Mouse (Mus musculus): ENCODE data around the gene Ppp2r5b. TPM values are rescaled to one million over a fixed set of nuclear protein-coding genes. Genes with fewer than 3 reads are reported as not detected.
A peak's percentile ranks its signal among the peaks of the same experiment; 100 is the strongest.

The Ppp2r5b gene
- polyA plus RNA-seq (2012; rRNA removed), result 32.1 and 36.5 TPM in 2 replicates

- H3K27ac ChIP-seq (ENCODE audit: insufficient read depth, low read depth, low read length), result peak within 1 kb of the TSS; percentile 99
- peak within 1 kb of the TSS; percentile 74 for H3K4me3 ChIP-seq (ENCODE audit: insufficient read depth, low read depth, low read length)
- WGBS, result 3% methylated on average over 48 of the region's 48 CpGs
- peak; percentile 97 for DNase-seq
- H3K36me3 ChIP-seq (ENCODE audit: control insufficient read depth, insufficient read depth, low read length), result no peaks in the 10 kb centered on the region
- H3K27me3 ChIP-seq (replicated peaks; ENCODE audit: control insufficient read depth, insufficient read depth, low read length), result no peaks in the 10 kb centered on the region
- TF ChIP-seq POLR2A (IDR thresholded peaks at IDR 0.05; ENCODE audit: low read depth, low read length) (no peak), CTCF (conservative IDR thresholded peaks at IDR 0.05; ENCODE audit: insufficient read depth, insufficient read length, low read depth, low read length) (peak; percentile 36; the same call in 1 of the 2 replicates)
- no peaks in the 10 kb centered on the region for H3K4me1 ChIP-seq (ENCODE audit: control insufficient read depth, insufficient read depth, low read length)
Observed at GRCm38 (mm10) chr19:6235084-6236052, at the start of gene Ppp2r5b. TSS of gene Ppp2r5b (minus strand) at chr19:6235872.

GRCm38 (mm10) chr19:6285226-6285625, 49.6 kb upstream of the Ppp2r5b start:
- peaks cover 42% of the 10 kb centered on the region for H3K4me1 ChIP-seq (ENCODE audit: control insufficient read depth, insufficient read depth, low read length)
- TF ChIP-seq CTCF (conservative IDR thresholded peaks at IDR 0.05; ENCODE audit: insufficient read depth, insufficient read length, low read depth, low read length) (no peak), POLR2A (IDR thresholded peaks at IDR 0.05; ENCODE audit: low read depth, low read length) (no peak)
- H3K36me3 ChIP-seq (ENCODE audit: control insufficient read depth, insufficient read depth, low read length), result no peaks in the 10 kb centered on the region; the same call in 1 of the 2 replicates
- H3K4me3 ChIP-seq (ENCODE audit: insufficient read depth, low read depth, low read length), result no peak overlapping the region
- no peaks in the 10 kb centered on the region for H3K27me3 ChIP-seq (replicated peaks; ENCODE audit: control insufficient read depth, insufficient read depth, low read length)
- no peak for DNase-seq
- WGBS, result 61% methylated on average over 8 of the region's 8 CpGs
- H3K27ac ChIP-seq (ENCODE audit: insufficient read depth, low read depth, low read length), result peak overlapping the region; percentile 55

DNA sequence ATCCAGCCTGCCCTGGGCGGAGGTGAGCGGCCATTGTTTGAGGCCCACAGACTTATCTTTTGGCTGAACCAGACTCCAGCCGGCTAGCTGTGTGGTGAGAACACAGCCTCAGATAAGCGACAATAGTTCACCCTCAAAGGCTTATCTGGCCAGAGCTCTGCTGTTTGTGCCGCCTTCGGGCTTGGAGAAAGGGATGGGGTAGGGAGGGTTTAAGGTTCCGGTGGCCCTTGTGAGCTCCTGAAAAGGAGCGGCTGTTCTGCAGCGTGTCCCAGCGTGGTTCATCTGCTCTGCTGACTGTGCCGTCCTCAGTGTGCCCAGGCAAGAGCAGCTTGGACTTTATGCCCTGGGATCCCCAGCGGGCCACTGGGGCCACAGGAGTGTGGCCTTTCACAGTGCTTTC, 48.8 kb upstream of the Ppp2r5b start:
- peak overlapping the region; percentile 61 for H3K27ac ChIP-seq (ENCODE audit: insufficient read depth, low read depth, low read length)
- no peak overlapping the region for H3K4me3 ChIP-seq (ENCODE audit: insufficient read depth, low read depth, low read length)
- TF ChIP-seq CTCF (conservative IDR thresholded peaks at IDR 0.05; ENCODE audit: insufficient read depth, insufficient read length, low read depth, low read length) (no peak), POLR2A (IDR thresholded peaks at IDR 0.05; ENCODE audit: low read depth, low read length) (no peak)
- WGBS, result 75% methylated on average over 12 of the region's 12 CpGs
- no peaks in the 10 kb centered on the region for H3K27me3 ChIP-seq (replicated peaks; ENCODE audit: control insufficient read depth, insufficient read depth, low read length)
- H3K36me3 ChIP-seq (ENCODE audit: control insufficient read depth, insufficient read depth, low read length), result no peaks in the 10 kb centered on the region; the same call in 1 of the 2 replicates
- peaks cover 44% of the 10 kb centered on the region for H3K4me1 ChIP-seq (ENCODE audit: control insufficient read depth, insufficient read depth, low read length)
- DNase-seq, result peak; percentile 82

DNA sequence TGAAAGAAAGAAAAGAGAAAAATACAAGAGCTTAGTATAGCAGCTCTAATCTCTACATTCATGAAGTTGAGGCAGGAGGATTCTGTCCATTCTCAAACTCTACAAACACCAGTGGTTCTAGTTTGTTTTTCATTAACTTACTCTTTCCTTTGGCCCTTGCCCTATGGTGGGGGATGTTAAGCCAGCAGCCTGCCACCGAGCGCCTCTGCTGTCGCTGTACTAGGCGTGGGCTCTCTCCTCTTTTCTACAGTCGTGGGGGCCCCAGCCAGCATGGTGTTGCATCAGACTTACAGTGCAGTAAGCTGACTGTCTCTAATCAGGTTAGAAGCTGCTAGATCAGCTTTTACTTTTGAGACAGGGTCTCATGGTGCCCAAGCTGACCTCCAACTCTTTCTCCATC, 47.3 kb upstream of the Ppp2r5b start:
- H3K36me3 ChIP-seq (ENCODE audit: control insufficient read depth, insufficient read depth, low read length), result no peaks in the 10 kb centered on the region; the same call in 1 of the 2 replicates
- H3K27me3 ChIP-seq (replicated peaks; ENCODE audit: control insufficient read depth, insufficient read depth, low read length), result no peaks in the 10 kb centered on the region
- peak; percentile 74 for DNase-seq
- TF ChIP-seq CTCF (conservative IDR thresholded peaks at IDR 0.05; ENCODE audit: insufficient read depth, insufficient read length, low read depth, low read length) (no peak), POLR2A (IDR thresholded peaks at IDR 0.05; ENCODE audit: low read depth, low read length) (no peak)
- H3K27ac ChIP-seq (ENCODE audit: insufficient read depth, low read depth, low read length), result peak overlapping the region; percentile 47
- H3K4me3 ChIP-seq (ENCODE audit: insufficient read depth, low read depth, low read length), result no peak overlapping the region
- H3K4me1 ChIP-seq (ENCODE audit: control insufficient read depth, insufficient read depth, low read length), result peaks cover 55% of the 10 kb centered on the region
- 46% methylated on average over 5 of the region's 5 CpGs for WGBS

GRCm38 (mm10) chr19:6281122-6282020, 45.7 kb upstream of the Ppp2r5b start:
- Histone ChIP-seq H3K4me1 (ENCODE audit: control insufficient read depth, insufficient read depth, low read length) (peaks cover 50% of the 10 kb centered on the region), H3K27ac (ENCODE audit: insufficient read depth, low read depth, low read length) (no peak overlapping the region), H3K4me3 (ENCODE audit: insufficient read depth, low read depth, low read length) (no peak overlapping the region), H3K27me3 (replicated peaks; ENCODE audit: control insufficient read depth, insufficient read depth, low read length) (no peaks in the 10 kb centered on the region), H3K36me3 (ENCODE audit: control insufficient read depth, insufficient read depth, low read length) (no peaks in the 10 kb centered on the region; the same call in 1 of the 2 replicates)
- WGBS, result 64% methylated on average over 14 of the region's 14 CpGs
- TF ChIP-seq POLR2A (IDR thresholded peaks at IDR 0.05; ENCODE audit: low read depth, low read length), result no peak
- no peak for TF ChIP-seq CTCF (conservative IDR thresholded peaks at IDR 0.05; ENCODE audit: insufficient read depth, insufficient read length, low read depth, low read length)
- no peak for DNase-seq

DNA sequence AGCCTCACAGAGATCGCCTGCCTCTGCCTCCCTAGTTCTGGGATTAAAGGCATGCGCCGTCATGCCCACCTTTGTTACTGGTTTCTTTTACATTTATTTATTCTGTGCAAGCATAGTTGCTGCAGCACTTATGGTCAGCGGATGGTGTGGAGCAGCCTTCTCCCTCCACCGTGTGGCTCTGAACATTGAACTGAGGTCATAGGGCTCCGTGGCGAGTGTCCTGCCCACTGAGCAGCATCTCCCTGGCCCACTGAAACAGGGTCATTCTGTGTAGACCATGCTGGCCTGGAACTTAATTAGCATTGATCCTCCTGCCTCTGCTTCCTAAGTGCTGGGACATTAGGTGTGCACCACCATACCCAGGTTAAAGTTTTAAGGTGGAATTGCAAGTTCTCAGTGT, 44.9 kb upstream of the Ppp2r5b start:
- DNase-seq, result peak; percentile 79
- Histone ChIP-seq H3K4me1 (ENCODE audit: control insufficient read depth, insufficient read depth, low read length) (peaks cover 46% of the 10 kb centered on the region), H3K4me3 (ENCODE audit: insufficient read depth, low read depth, low read length) (no peak overlapping the region), H3K27me3 (replicated peaks; ENCODE audit: control insufficient read depth, insufficient read depth, low read length) (no peaks in the 10 kb centered on the region), H3K36me3 (ENCODE audit: control insufficient read depth, insufficient read depth, low read length) (no peaks in the 10 kb centered on the region; the same call in 1 of the 2 replicates), H3K27ac (ENCODE audit: insufficient read depth, low read depth, low read length) (peak overlapping the region; percentile 26; the same call in 1 of the 2 replicates)
- 58% methylated on average over 7 of the region's 7 CpGs for WGBS
- TF ChIP-seq CTCF (conservative IDR thresholded peaks at IDR 0.05; ENCODE audit: insufficient read depth, insufficient read length, low read depth, low read length) (no peak), POLR2A (IDR thresholded peaks at IDR 0.05; ENCODE audit: low read depth, low read length) (no peak)

All from kidney, adult 2 months (tissue).